Comparison of ENCODE assay signal across 19 mouse cellular contexts in the genomic region with DNA sequence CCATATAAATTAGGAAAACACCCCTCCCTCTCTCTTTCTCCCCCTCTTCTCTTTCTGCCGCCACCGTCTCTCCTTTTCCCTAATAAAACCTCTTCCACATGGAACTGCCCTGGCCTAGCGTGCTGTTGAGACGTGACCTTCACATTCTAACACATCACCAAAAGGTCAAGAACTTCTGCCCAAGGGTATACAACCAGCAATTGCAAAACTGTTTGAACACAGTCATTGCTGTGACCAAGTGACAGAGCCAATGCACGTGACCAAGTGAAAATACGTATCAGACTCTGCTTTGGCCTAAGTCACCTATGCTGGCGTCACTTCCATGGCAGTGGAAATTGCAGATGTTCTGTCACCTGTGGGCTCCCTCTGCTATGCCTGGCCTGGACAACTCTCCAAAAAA. TPM values are rescaled to one million over a fixed set of nuclear protein-coding genes. Genes with fewer than 3 reads are reported as not detected.
A peak's percentile ranks its signal among the peaks of the same experiment; 100 is the strongest.
DNase-seq lines count a peak whose midpoint lies in the region; ATAC-seq and TF ChIP-seq lines count a peak whose summit lies in the region.
"Had no signal": no experiment of that assay in that cellular context is flagged by ENCODE, and none has a peak within 500 bp of the region (broad histone marks: within the 10 kb centered on the region; RNA-seq: fewer than 3 reads in every experiment).

No protein-coding gene starts in this region.

- H3K9me3 ChIP-seq in liver, embryonic 12.5 days (replicated peaks) = no peaks in the 10 kb centered on the region
- H3K9me3 ChIP-seq: embryonic facial prominence, embryonic 13.5 days; forebrain, embryonic 12.5 days; hindbrain, embryonic 10.5 days; intestine, embryonic 15.5 days had no signal

- no peak overlapping the region for H3K4me2 ChIP-seq in liver, embryonic 12.5 days
- H3K4me2 ChIP-seq: embryonic facial prominence, embryonic 13.5 days; forebrain, embryonic 12.5 days; hindbrain, embryonic 14.5 days; intestine, embryonic 15.5 days had no signal

- ATAC-seq in liver, embryonic 12.5 days = no peak
- peak; percentile 56 for ATAC-seq in monocyte, adult 5-6 weeks (replicated peaks; ENCODE audit: insufficient number of reproducible peaks, low FRiP score, low TSS enrichment, poor library complexity, severe bottlenecking)
- ATAC-seq: forebrain, embryonic 16.5 days; intestine, embryonic 15.5 days had no signal

- H3K9ac ChIP-seq in liver, adult 2 months (ENCODE audit: low read depth, low read length) = no peak overlapping the region
- H3K9ac ChIP-seq in liver, embryonic 12.5 days = no peak overlapping the region
- H3K9ac ChIP-seq: embryonic facial prominence, embryonic 13.5 days; forebrain, embryonic 12.5 days; hindbrain, embryonic 14.5 days; intestine, embryonic 15.5 days had no signal

- peak overlapping the region; percentile 38 for H3K27ac ChIP-seq in liver, adult 2 months (replicated peaks; ENCODE audit: insufficient read depth, low read depth, low read length)
- H3K27ac ChIP-seq in liver, embryonic 12.5 days = no peak overlapping the region
- H3K27ac ChIP-seq: embryonic facial prominence, embryonic 13.5 days; forebrain, embryonic 12.5 days; hindbrain, embryonic 10.5 days; hindbrain, embryonic 14.5 days; intestine, embryonic 15.5 days had no signal

- intact Hi-C loops in heart, postnatal 25 days (cut with DNase I) = no loop called here

- peaks cover 36% of the 10 kb centered on the region for H3K4me1 ChIP-seq in liver, adult 2 months (ENCODE audit: control insufficient read depth, insufficient read depth, low read length)
- H3K4me1 ChIP-seq in liver, embryonic 12.5 days = peaks cover 10% of the 10 kb centered on the region

- 34% methylated on average over 7 of the region's 7 CpGs for WGBS in liver, adult 2 months
- WGBS in liver, embryonic 12.5 days (ENCODE audit: insufficient replicate concordance) = 87% methylated on average over 7 of the region's 7 CpGs

- TF ChIP-seq CTCF in liver, adult 2 months (IDR thresholded peaks at IDR 0.05; ENCODE audit: low read depth, low read length) = no peak

- H3K4me3 ChIP-seq in liver, adult 2 months (ENCODE audit: insufficient read depth, low read depth, low read length) = no peak overlapping the region
- H3K4me3 ChIP-seq in liver, embryonic 12.5 days = no peak overlapping the region
- H3K4me3 ChIP-seq: embryonic facial prominence, embryonic 13.5 days; forebrain, embryonic 12.5 days; hindbrain, embryonic 10.5 days; intestine, embryonic 15.5 days had no signal

- peaks cover 13% of the 10 kb centered on the region for H3K79me2 ChIP-seq in liver, adult 2 months (ENCODE audit: control insufficient read depth, insufficient read depth, low read length)

- no peak for TF ChIP-seq POLR2A in liver, adult 2 months (IDR thresholded peaks at IDR 0.05; ENCODE audit: extremely low read depth, insufficient read depth, low read length)

- peak; percentile 46 to 83 for DNase-seq in adrenal gland, adult (ENCODE audit: inconsistent age in 2 of 2, low spot score in 1 of 2)
- DNase-seq in adrenal gland, postnatal 25 days = no peak
- DNase-seq in liver, adult 2 months (ENCODE audit: extremely low read depth, low read depth, low spot score) = peak; percentile 100
- DNase-seq in adrenal gland, postnatal 14 days = peak; percentile 46
- DNase-seq in B cell, adult 2 months = no peak
- DNase-seq in heart, postnatal 25 days (ENCODE audit: low spot score) = no peak
- DNase-seq: cerebellum, adult 11-12 months; cerebellum, adult 9-10 months; cerebellum, postnatal 25 days; gastrocnemius, postnatal 14 days; heart, postnatal 10 days had no signal

- no peaks in the 10 kb centered on the region for H3K27me3 ChIP-seq in liver, adult 2 months (ENCODE audit: control insufficient read depth, insufficient read depth, low read length)
- peaks cover 27% of the 10 kb centered on the region for H3K27me3 ChIP-seq in liver, embryonic 12.5 days (replicated peaks)

- no peaks in the 10 kb centered on the region for H3K36me3 ChIP-seq in liver, adult 2 months (ENCODE audit: control insufficient read depth, insufficient read depth, low read length)
- no peaks in the 10 kb centered on the region for H3K36me3 ChIP-seq in liver, embryonic 12.5 days
- H3K36me3 ChIP-seq: embryonic facial prominence, embryonic 13.5 days; forebrain, embryonic 12.5 days; hindbrain, embryonic 10.5 days; intestine, embryonic 15.5 days had no signal

RNA-seq across cellular contexts. Expression of gene Pik3ap1, which starts 3.3 kb away (rescaled TPM):
- total RNA-seq in adrenal gland, postnatal 25 days (2021) = 9.0 and 14.8 TPM in 2 replicates
- 21.7 and 34.8 TPM in 2 replicates for total RNA-seq in liver, adult 2 months (2014; rRNA removed)
- polyA plus RNA-seq in liver, adult 2 months (2012; rRNA removed) = 25.4 and 31.9 TPM in 2 replicates
- 5.5 and 6.0 TPM in 2 replicates for polyA plus RNA-seq in liver, embryonic 12.5 days (2016; fragmentation: Nextera tagmentation; extraction: Ambion mirVana)
- total RNA-seq in adrenal gland, postnatal 14 days (2021) = 8.4 and 9.3 TPM in 2 replicates
- 216 to 241 TPM (median 224 TPM) in 3 replicates for total RNA-seq in monocyte, adult 5-6 weeks (2017)
- total RNA-seq in heart, postnatal 25 days (2021) = 1 to 10 TPM; 1.5 to 2.0 TPM

Comparison
In these comparisons a context has a peak if more than half of its experiments do, and no peak if none do; other contexts are left out.
1. DNase-seq: peak in adrenal gland, adult (2 of 2), liver, adult 2 months (single experiment) and adrenal gland, postnatal 14 days (single experiment); none in adrenal gland, postnatal 25 days (single experiment), B cell, adult 2 months (0 of 2) and heart, postnatal 25 days (single experiment).